Mouse (Mus musculus): ENCODE measurements around the gene Smyd3.

DNA sequence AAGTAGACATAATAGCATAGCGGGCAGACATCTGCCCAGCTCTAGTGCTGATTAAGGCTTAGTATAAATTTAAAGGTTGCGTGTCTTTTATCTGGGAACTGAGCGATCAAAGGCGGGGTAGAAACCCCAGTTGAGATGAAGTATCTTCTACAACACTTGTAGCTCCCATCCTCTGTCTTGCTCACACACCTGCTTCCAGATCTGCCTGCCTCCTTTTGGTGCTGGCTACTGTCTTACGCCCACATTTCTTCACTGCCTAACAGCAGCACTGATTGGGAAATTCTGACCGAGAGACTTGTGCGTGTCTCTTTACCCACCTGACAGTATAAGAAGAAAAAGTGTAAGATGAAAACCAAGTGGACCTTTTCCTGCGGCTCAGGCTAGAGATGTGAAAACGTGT, 240.5 kb downstream of the Smyd3 start:
- TF ChIP-seq POLR2A (IDR thresholded peaks at IDR 0.05; ENCODE audit: control insufficient read depth, low read depth, low read length): no peak
- no peak for TF ChIP-seq CTCF (IDR thresholded peaks at IDR 0.05; ENCODE audit: control insufficient read depth, insufficient read depth, insufficient replicate concordance, low read depth, low read length)

Data from testis, adult 2 months (tissue).